Mouse (Mus musculus): Measurements from ENCODE around the gene Macrod2. TPM values are rescaled to one million over a fixed set of nuclear protein-coding genes. Genes with fewer than 3 reads are reported as not detected.
"Not testable (repeated sequence)": the region's sequence is repeated elsewhere in the genome, so short reads cannot be mapped to it uniquely, and the experiment has no call there.

The Macrod2 gene
- polyA plus RNA-seq, 1 experiment from 2014 or later: 42.1 TPM

GRCm38 (mm10) chr2:140717407-140717806 lies 322.3 kb downstream of the Macrod2 start:
- no peaks in the 10 kb centered on the region for H3K4me1 ChIP-seq (ENCODE audit: control insufficient read depth, insufficient read depth, low read length)
- WGBS: 84% methylated on average over 9 of the region's 9 CpGs
- H3K9ac ChIP-seq (ENCODE audit: low read length): no peak overlapping the region
- no peaks in the 10 kb centered on the region for H3K36me3 ChIP-seq (ENCODE audit: control insufficient read depth, insufficient read depth, low read length)
- ATAC-seq (ENCODE audit: insufficient number of reproducible peaks, low FRiP score, low TSS enrichment, low read depth) (no peak), DNase-seq (ENCODE audit: low spot score) (no peak)
- no peak overlapping the region for H3K4me2 ChIP-seq (ENCODE audit: low read depth, severe bottlenecking)
- H3K27ac ChIP-seq (replicated peaks; ENCODE audit: low read depth, low read length): no peak overlapping the region
- H3K4me3 ChIP-seq (ENCODE audit: low read depth, low read length): no peak overlapping the region
- no peaks in the 10 kb centered on the region for H3K9me3 ChIP-seq (ENCODE audit: control insufficient read depth, low read length)
- no peaks in the 10 kb centered on the region for H3K27me3 ChIP-seq (ENCODE audit: control insufficient read depth, insufficient read depth, low read length)

GRCm38 (mm10) chr2:140732616-140733183 lies 337.6 kb downstream of the Macrod2 start:
- Histone ChIP-seq H3K27me3 (ENCODE audit: control insufficient read depth, insufficient read depth, low read length) (no peaks in the 10 kb centered on the region), H3K36me3 (ENCODE audit: control insufficient read depth, insufficient read depth, low read length) (no peaks in the 10 kb centered on the region), H3K27ac (replicated peaks; ENCODE audit: low read depth, low read length) (no peak overlapping the region), H3K4me3 (ENCODE audit: low read depth, low read length) (no peak overlapping the region), H3K4me2 (ENCODE audit: low read depth, severe bottlenecking) (no peak overlapping the region), H3K4me1 (ENCODE audit: control insufficient read depth, insufficient read depth, low read length) (no peaks in the 10 kb centered on the region), H3K9me3 (ENCODE audit: control insufficient read depth, low read length) (no peaks in the 10 kb centered on the region), H3K9ac (ENCODE audit: low read length) (no peak overlapping the region)
- ATAC-seq (ENCODE audit: insufficient number of reproducible peaks, low FRiP score, low TSS enrichment, low read depth) (peak; percentile 44; the same call in 1 of the 2 replicates), DNase-seq (ENCODE audit: low spot score) (peak; percentile 31)
- WGBS: 8% methylated on average over 6 of the region's 6 CpGs

GRCm38 (mm10) chr2:140740511-140740910 lies 345.4 kb downstream of the Macrod2 start:
- no peaks in the 10 kb centered on the region for H3K36me3 ChIP-seq (ENCODE audit: control insufficient read depth, insufficient read depth, low read length)
- no peaks in the 10 kb centered on the region for H3K9me3 ChIP-seq (ENCODE audit: control insufficient read depth, low read length)
- ATAC-seq (ENCODE audit: insufficient number of reproducible peaks, low FRiP score, low TSS enrichment, low read depth): no peak
- 90% methylated on average over 5 of the region's 5 CpGs for WGBS
- DNase-seq (ENCODE audit: low spot score): no peak
- H3K4me3 ChIP-seq (ENCODE audit: low read depth, low read length): no peak overlapping the region
- H3K9ac ChIP-seq (ENCODE audit: low read length): no peak overlapping the region
- H3K27me3 ChIP-seq (ENCODE audit: control insufficient read depth, insufficient read depth, low read length): no peaks in the 10 kb centered on the region
- no peaks in the 10 kb centered on the region for H3K4me1 ChIP-seq (ENCODE audit: control insufficient read depth, insufficient read depth, low read length)
- no peak overlapping the region for H3K4me2 ChIP-seq (ENCODE audit: low read depth, severe bottlenecking)
- no peak overlapping the region for H3K27ac ChIP-seq (replicated peaks; ENCODE audit: low read depth, low read length)

GRCm38 (mm10) chr2:140742954-140743353 lies 347.8 kb downstream of the Macrod2 start:
- H3K27ac ChIP-seq (replicated peaks; ENCODE audit: low read depth, low read length); DNase-seq (ENCODE audit: low spot score); H3K4me3 ChIP-seq (ENCODE audit: low read depth, low read length); H3K4me1 ChIP-seq (ENCODE audit: control insufficient read depth, insufficient read depth, low read length); H3K4me2 ChIP-seq (ENCODE audit: low read depth, severe bottlenecking); H3K36me3 ChIP-seq (ENCODE audit: control insufficient read depth, insufficient read depth, low read length); H3K9ac ChIP-seq (ENCODE audit: low read length); H3K9me3 ChIP-seq (ENCODE audit: control insufficient read depth, low read length); H3K27me3 ChIP-seq (ENCODE audit: control insufficient read depth, insufficient read depth, low read length): not testable (repeated sequence)
- WGBS: 54% methylated on average over 2 of the region's 2 CpGs
- ATAC-seq (ENCODE audit: insufficient number of reproducible peaks, low FRiP score, low TSS enrichment, low read depth): 0 out of 2 replicates have a peak, but pooled peaks have one; percentile 31

- H3K9ac ChIP-seq (ENCODE audit: low read length): no peak overlapping the region
- H3K9me3 ChIP-seq (ENCODE audit: control insufficient read depth, low read length): no peaks in the 10 kb centered on the region
- no peak overlapping the region for H3K4me2 ChIP-seq (ENCODE audit: low read depth, severe bottlenecking)
- H3K27me3 ChIP-seq (ENCODE audit: control insufficient read depth, insufficient read depth, low read length): no peaks in the 10 kb centered on the region
- no peak overlapping the region for H3K4me3 ChIP-seq (ENCODE audit: low read depth, low read length)
- no peaks in the 10 kb centered on the region for H3K36me3 ChIP-seq (ENCODE audit: control insufficient read depth, insufficient read depth, low read length)
- ATAC-seq (ENCODE audit: insufficient number of reproducible peaks, low FRiP score, low TSS enrichment, low read depth) (no peak), DNase-seq (ENCODE audit: low spot score) (no peak)
- H3K4me1 ChIP-seq (ENCODE audit: control insufficient read depth, insufficient read depth, low read length): no peaks in the 10 kb centered on the region
- no peak overlapping the region for H3K27ac ChIP-seq (replicated peaks; ENCODE audit: low read depth, low read length)
- WGBS: 83% methylated on average over 2 of the region's 2 CpGs
Observed at GRCm38 (mm10) chr2:140758881-140759280, 363.8 kb downstream of the Macrod2 start.

- no peaks in the 10 kb centered on the region for H3K36me3 ChIP-seq (ENCODE audit: control insufficient read depth, insufficient read depth, low read length)
- no peak overlapping the region for H3K4me3 ChIP-seq (ENCODE audit: low read depth, low read length)
- no peaks in the 10 kb centered on the region for H3K27me3 ChIP-seq (ENCODE audit: control insufficient read depth, insufficient read depth, low read length)
- no peak overlapping the region for H3K27ac ChIP-seq (replicated peaks; ENCODE audit: low read depth, low read length)
- DNase-seq (ENCODE audit: low spot score) (no peak), ATAC-seq (ENCODE audit: insufficient number of reproducible peaks, low FRiP score, low TSS enrichment, low read depth) (no peak)
- H3K4me1 ChIP-seq (ENCODE audit: control insufficient read depth, insufficient read depth, low read length): no peaks in the 10 kb centered on the region
- H3K9me3 ChIP-seq (ENCODE audit: control insufficient read depth, low read length): no peaks in the 10 kb centered on the region
- H3K4me2 ChIP-seq (ENCODE audit: low read depth, severe bottlenecking): no peak overlapping the region
- no peak overlapping the region for H3K9ac ChIP-seq (ENCODE audit: low read length)
Observed at GRCm38 (mm10) chr2:140759732-140760131, 364.6 kb downstream of the Macrod2 start.

GRCm38 (mm10) chr2:140760137-140760536 lies 365.0 kb downstream of the Macrod2 start:
- 95% methylated on average over 3 of the region's 3 CpGs for WGBS
- no peak overlapping the region for H3K4me3 ChIP-seq (ENCODE audit: low read depth, low read length)
- H3K9ac ChIP-seq (ENCODE audit: low read length): no peak overlapping the region
- H3K4me1 ChIP-seq (ENCODE audit: control insufficient read depth, insufficient read depth, low read length): no peaks in the 10 kb centered on the region
- ATAC-seq (ENCODE audit: insufficient number of reproducible peaks, low FRiP score, low TSS enrichment, low read depth) (no peak), DNase-seq (ENCODE audit: low spot score) (no peak)
- no peaks in the 10 kb centered on the region for H3K27me3 ChIP-seq (ENCODE audit: control insufficient read depth, insufficient read depth, low read length)
- no peak overlapping the region for H3K27ac ChIP-seq (replicated peaks; ENCODE audit: low read depth, low read length)
- no peak overlapping the region for H3K4me2 ChIP-seq (ENCODE audit: low read depth, severe bottlenecking)
- no peaks in the 10 kb centered on the region for H3K36me3 ChIP-seq (ENCODE audit: control insufficient read depth, insufficient read depth, low read length)
- no peaks in the 10 kb centered on the region for H3K9me3 ChIP-seq (ENCODE audit: control insufficient read depth, low read length)

GRCm38 (mm10) chr2:140763076-140763891 lies 368.2 kb downstream of the Macrod2 start:
- Histone ChIP-seq H3K36me3 (ENCODE audit: control insufficient read depth, insufficient read depth, low read length) (no peaks in the 10 kb centered on the region), H3K4me2 (ENCODE audit: low read depth, severe bottlenecking) (no peak overlapping the region), H3K27ac (replicated peaks; ENCODE audit: low read depth, low read length) (no peak overlapping the region), H3K27me3 (ENCODE audit: control insufficient read depth, insufficient read depth, low read length) (no peaks in the 10 kb centered on the region), H3K9me3 (ENCODE audit: control insufficient read depth, low read length) (no peaks in the 10 kb centered on the region), H3K4me1 (ENCODE audit: control insufficient read depth, insufficient read depth, low read length) (no peaks in the 10 kb centered on the region), H3K9ac (ENCODE audit: low read length) (no peak overlapping the region), H3K4me3 (ENCODE audit: low read depth, low read length) (no peak overlapping the region)
- ATAC-seq (ENCODE audit: insufficient number of reproducible peaks, low FRiP score, low TSS enrichment, low read depth) (no peak), DNase-seq (ENCODE audit: low spot score) (no peak)
- 87% methylated on average over 12 of the region's 12 CpGs for WGBS
